Mouse (Mus musculus) lung, postnatal 0 days (tissue): ENCODE data around the gene Tnks1bp1.

ENCODE experiments used
- CTCF ChIP-seq: IDR thresholded peaks from 2 replicates; pipeline ENCODE4 v1.5.1; 2016; ENCODE audit warnings: antibody characterized with exemption, mild to moderate bottlenecking
- EP300 ChIP-seq: IDR thresholded peaks from 2 replicates; pipeline ENCODE4 v1.6.1; 2016; ENCODE audit warnings: antibody characterized with exemption, mild to moderate bottlenecking, control low read depth

DNA sequence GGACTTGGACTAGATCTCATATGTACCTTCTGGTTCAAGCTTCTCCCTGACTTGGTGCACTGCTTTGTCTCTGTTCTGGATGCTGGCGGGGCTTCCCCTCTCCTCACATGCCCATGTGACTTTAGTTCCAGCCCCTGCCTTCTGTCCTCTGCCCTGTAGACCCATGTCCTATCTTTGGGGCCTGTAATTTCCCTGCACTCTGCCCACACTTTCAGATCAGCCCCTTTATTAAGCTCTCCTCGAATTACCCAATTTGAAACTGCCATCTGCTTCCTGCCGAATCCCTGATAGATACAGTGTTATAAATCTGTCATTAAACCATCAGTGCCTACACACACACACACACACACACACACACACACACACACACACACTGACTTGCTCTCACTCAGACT is 33.2 kb upstream of the Tnks1bp1 start:
- no peak for TF ChIP-seq EP300
- TF ChIP-seq CTCF, result no peak
